Mouse (Mus musculus): Measurements from ENCODE around the gene Slc16a14. TPM values are rescaled to one million over a fixed set of nuclear protein-coding genes. Genes with fewer than 3 reads are reported as not detected.
A peak's percentile ranks its signal among the peaks of the same experiment; 100 is the strongest.

The Slc16a14 gene
- polyA plus RNA-seq, 1 experiment from 2014 or later: 20.6 TPM

DNA sequence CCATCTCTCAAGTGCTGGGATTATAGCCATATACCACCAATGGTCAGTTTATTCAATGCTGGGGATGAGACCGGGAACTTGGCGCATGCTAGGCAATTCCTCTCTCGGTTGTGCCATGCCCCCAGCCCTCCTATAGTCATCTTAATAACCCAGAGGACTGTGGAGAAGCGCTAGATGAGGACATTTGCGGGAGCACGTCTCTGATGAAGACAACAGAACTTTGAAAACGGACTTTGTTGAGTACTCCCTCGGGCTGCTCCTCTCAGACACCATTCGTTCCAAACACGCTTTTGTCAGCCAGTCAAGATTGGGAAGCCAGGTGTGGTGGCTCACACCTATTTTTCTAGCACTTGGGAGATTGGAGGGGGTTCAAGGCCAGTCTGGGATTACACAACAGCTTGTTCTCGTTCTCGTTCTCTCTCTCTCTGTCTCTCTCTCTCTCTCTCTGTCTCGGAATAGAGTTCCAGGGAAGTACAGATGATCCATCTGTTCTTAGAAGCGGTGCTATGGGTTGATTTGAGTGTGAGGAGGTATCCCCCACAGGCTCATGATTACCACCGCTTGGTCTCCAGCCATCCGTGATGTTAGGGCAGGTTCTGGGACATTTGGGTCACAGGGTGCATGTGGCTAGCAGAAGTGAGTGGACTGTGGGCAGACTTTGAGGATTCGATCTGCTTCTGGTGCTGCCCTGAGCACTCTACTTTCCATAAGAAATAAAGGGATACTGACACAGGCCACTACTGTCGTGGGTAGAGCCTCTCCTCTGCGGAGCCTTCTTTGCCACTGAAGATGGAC is 2.0 kb upstream of the Slc16a14 start:
- no peak overlapping the region for H3K4me3 ChIP-seq (replicated peaks)
- H3K9me3 ChIP-seq: no peaks in the 10 kb centered on the region
- no peak overlapping the region for H3K9ac ChIP-seq (replicated peaks)
- H3K27me3 ChIP-seq: no peaks in the 10 kb centered on the region
- no peak for ATAC-seq
- WGBS: 88% methylated on average over 19 of the region's 19 CpGs
- no peak overlapping the region for H3K27ac ChIP-seq
- H3K4me2 ChIP-seq (replicated peaks): no peak overlapping the region
- H3K4me1 ChIP-seq (replicated peaks): peaks cover 17% of the 10 kb centered on the region
- H3K36me3 ChIP-seq: no peaks in the 10 kb centered on the region

GRCm38 (mm10) chr1:84935668-84936067 is 734 bp upstream of the Slc16a14 start:
- 78% methylated on average over 9 of the region's 9 CpGs for WGBS
- Histone ChIP-seq H3K4me3 (replicated peaks) (peak overlapping the region; percentile 74), H3K9ac (replicated peaks) (peak overlapping the region; percentile 93; the same call in 1 of the 2 replicates), H3K27me3 (no peaks in the 10 kb centered on the region), H3K4me2 (replicated peaks) (peak overlapping the region; percentile 69), H3K4me1 (replicated peaks) (peaks cover 17% of the 10 kb centered on the region), H3K27ac (no peak overlapping the region), H3K36me3 (no peaks in the 10 kb centered on the region), H3K9me3 (no peaks in the 10 kb centered on the region)
- ATAC-seq: no peak

DNA sequence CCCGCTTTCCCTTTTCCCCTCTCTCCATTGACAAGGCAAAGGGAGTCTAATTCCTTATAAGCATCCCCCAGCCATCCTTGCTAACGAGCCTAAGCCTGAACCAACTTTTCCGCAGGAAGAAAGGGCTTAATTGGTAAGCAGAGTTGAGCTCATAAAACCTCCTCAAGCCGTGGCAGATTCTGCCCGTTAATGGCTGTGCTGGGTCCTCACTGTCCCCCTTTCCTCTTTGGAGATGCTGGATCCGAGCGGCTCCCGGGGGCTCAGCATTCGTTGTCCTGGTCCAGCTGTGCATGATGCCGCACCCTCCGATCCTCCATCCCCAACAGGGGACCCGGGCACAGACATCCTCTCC is 807 bp downstream of the Slc16a14 start:
- peaks cover 17% of the 10 kb centered on the region for H3K4me1 ChIP-seq (replicated peaks)
- peak overlapping the region; percentile 96 for H3K27ac ChIP-seq
- WGBS: 1% methylated on average over 12 of the region's 12 CpGs
- H3K36me3 ChIP-seq: peaks cover 2% of the 10 kb centered on the region
- H3K9ac ChIP-seq (replicated peaks): peak overlapping the region; percentile 93
- peak; percentile 16; the same call in 1 of the 2 replicates for ATAC-seq
- no peaks in the 10 kb centered on the region for H3K27me3 ChIP-seq
- H3K4me2 ChIP-seq (replicated peaks): peak overlapping the region; percentile 69
- H3K9me3 ChIP-seq: no peaks in the 10 kb centered on the region
- H3K4me3 ChIP-seq (replicated peaks): peak overlapping the region; percentile 74

- H3K36me3 ChIP-seq: peaks cover 7% of the 10 kb centered on the region
- peak overlapping the region; percentile 69 for H3K4me2 ChIP-seq (replicated peaks)
- no peaks in the 10 kb centered on the region for H3K9me3 ChIP-seq
- peak; percentile 13 for ATAC-seq
- peaks cover 17% of the 10 kb centered on the region for H3K4me1 ChIP-seq (replicated peaks)
- peak overlapping the region; percentile 74 for H3K4me3 ChIP-seq (replicated peaks)
- peak overlapping the region; percentile 93 for H3K9ac ChIP-seq (replicated peaks)
- peak overlapping the region; percentile 96 for H3K27ac ChIP-seq
- no peaks in the 10 kb centered on the region for H3K27me3 ChIP-seq
- WGBS: 9% methylated on average over 22 of the region's 22 CpGs
Observed at GRCm38 (mm10) chr1:84933472-84934150, 1.3 kb downstream of the Slc16a14 start.

DNA sequence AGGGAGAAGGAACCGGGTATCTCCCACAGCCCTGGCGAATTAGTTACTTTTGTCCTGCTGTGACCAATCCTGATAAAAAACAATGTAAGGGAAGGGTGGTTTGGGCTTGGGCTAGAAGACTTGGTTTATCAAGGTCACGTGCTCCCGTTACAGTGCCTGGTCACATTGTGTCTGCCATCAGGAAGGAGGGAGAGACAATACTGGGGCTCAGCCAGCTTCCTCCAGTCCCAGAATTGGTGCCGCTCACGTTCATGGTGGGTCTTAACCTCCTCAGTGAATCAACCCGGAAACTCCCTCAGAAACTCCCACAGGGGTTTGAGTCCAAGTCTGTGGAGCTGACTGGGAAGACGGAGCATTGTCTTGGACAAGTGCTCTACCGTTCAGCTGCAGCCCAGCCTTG is 9.3 kb downstream of the Slc16a14 start:
- H3K4me1 ChIP-seq (replicated peaks): no peaks in the 10 kb centered on the region
- WGBS: 77% methylated on average over 9 of the region's 9 CpGs

DNA sequence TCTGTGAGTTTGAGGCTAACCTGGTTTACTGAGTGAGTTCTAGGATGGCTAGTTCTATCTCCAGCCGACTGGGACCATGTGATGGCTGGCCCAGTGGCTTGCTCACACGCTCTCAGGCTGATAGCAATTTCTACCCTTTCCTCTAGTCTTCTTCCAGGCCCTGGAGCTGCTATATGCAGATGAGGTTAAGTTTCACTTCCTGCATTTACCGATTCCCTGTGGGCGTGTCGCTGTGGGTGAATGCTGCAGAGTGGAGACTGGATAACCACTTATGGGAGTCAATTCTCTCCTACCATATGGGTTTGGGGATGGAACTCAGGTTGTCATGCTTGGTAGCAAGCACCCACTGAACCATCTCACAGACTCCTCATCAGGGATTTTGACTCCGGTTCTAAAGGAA is 10.8 kb downstream of the Slc16a14 start:
- no peaks in the 10 kb centered on the region for H3K27me3 ChIP-seq
- no peaks in the 10 kb centered on the region for H3K9me3 ChIP-seq
- peaks cover 41% of the 10 kb centered on the region for H3K36me3 ChIP-seq
- no peak for ATAC-seq
- H3K27ac ChIP-seq: no peak overlapping the region
- H3K4me3 ChIP-seq (replicated peaks): no peak overlapping the region
- no peak overlapping the region for H3K9ac ChIP-seq (replicated peaks)
- H3K4me1 ChIP-seq (replicated peaks): no peaks in the 10 kb centered on the region
- H3K4me2 ChIP-seq (replicated peaks): no peak overlapping the region
- 81% methylated on average over 6 of the region's 6 CpGs for WGBS

More for the DNA sequence above, 9.3 kb downstream of the Slc16a14 start:
- H3K4me2 ChIP-seq (replicated peaks): no peak overlapping the region
- no peak overlapping the region for H3K4me3 ChIP-seq (replicated peaks)
- ATAC-seq: no peak
- H3K27ac ChIP-seq: no peak overlapping the region
- no peaks in the 10 kb centered on the region for H3K27me3 ChIP-seq
- H3K9ac ChIP-seq (replicated peaks): no peak overlapping the region
- H3K36me3 ChIP-seq: peaks cover 37% of the 10 kb centered on the region
- H3K9me3 ChIP-seq: no peaks in the 10 kb centered on the region

DNA sequence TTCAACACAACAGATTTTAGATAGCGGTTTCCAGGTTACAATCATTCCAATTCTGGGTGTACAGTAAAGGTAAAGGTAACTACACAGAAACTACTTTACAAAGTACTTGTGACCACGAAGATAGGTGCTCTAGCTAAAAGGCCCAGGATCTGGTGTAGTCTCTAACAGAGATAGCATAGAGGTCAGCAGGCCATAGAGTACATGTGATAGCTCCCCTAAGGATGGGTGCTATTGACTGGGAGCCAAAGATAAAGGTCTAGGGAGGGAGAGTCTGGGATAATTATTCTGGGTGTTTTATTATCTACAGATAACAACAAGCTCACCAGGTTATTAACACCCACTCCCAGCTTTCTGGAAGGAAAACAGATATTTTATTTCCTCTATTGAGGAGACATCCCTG is 11.5 kb downstream of the Slc16a14 start:
- H3K9ac ChIP-seq (replicated peaks): no peak overlapping the region
- no peak for ATAC-seq
- no peaks in the 10 kb centered on the region for H3K4me1 ChIP-seq (replicated peaks)
- H3K4me3 ChIP-seq (replicated peaks): no peak overlapping the region
- H3K36me3 ChIP-seq: peaks cover 42% of the 10 kb centered on the region
- no peak overlapping the region for H3K4me2 ChIP-seq (replicated peaks)
- no peak overlapping the region for H3K27ac ChIP-seq
- H3K9me3 ChIP-seq: no peaks in the 10 kb centered on the region
- no peaks in the 10 kb centered on the region for H3K27me3 ChIP-seq
- WGBS: 93% methylated on average over 2 of the region's 2 CpGs

GRCm38 (mm10) chr1:84918865-84919264 is 16.1 kb downstream of the Slc16a14 start:
- Histone ChIP-seq H3K4me3 (replicated peaks) (no peak overlapping the region), H3K27ac (no peak overlapping the region), H3K36me3 (peaks cover 31% of the 10 kb centered on the region), H3K9ac (replicated peaks) (no peak overlapping the region), H3K9me3 (no peaks in the 10 kb centered on the region), H3K27me3 (no peaks in the 10 kb centered on the region), H3K4me2 (replicated peaks) (no peak overlapping the region), H3K4me1 (replicated peaks) (no peaks in the 10 kb centered on the region)
- 93% methylated on average over 3 of the region's 3 CpGs for WGBS
- no peak for ATAC-seq

GRCm38 (mm10) chr1:84915010-84915409 is 19.9 kb downstream of the Slc16a14 start:
- 83% methylated on average over 2 of the region's 4 CpGs for WGBS
- peaks cover 10% of the 10 kb centered on the region; the same call in 1 of the 2 replicates for H3K4me1 ChIP-seq (replicated peaks)
- no peak overlapping the region for H3K27ac ChIP-seq
- no peak overlapping the region for H3K4me3 ChIP-seq (replicated peaks)
- H3K27me3 ChIP-seq: no peaks in the 10 kb centered on the region
- no peak for ATAC-seq
- peaks cover 57% of the 10 kb centered on the region for H3K36me3 ChIP-seq
- no peak overlapping the region for H3K4me2 ChIP-seq (replicated peaks)
- H3K9me3 ChIP-seq: no peaks in the 10 kb centered on the region
- no peak overlapping the region for H3K9ac ChIP-seq (replicated peaks)

- H3K36me3 ChIP-seq: peaks cover 43% of the 10 kb centered on the region
- no peak for ATAC-seq
- 96% methylated on average over 11 of the region's 11 CpGs for WGBS
Observed at GRCm38 (mm10) chr1:84912571-84912970, 22.4 kb downstream of the Slc16a14 start.

DNA sequence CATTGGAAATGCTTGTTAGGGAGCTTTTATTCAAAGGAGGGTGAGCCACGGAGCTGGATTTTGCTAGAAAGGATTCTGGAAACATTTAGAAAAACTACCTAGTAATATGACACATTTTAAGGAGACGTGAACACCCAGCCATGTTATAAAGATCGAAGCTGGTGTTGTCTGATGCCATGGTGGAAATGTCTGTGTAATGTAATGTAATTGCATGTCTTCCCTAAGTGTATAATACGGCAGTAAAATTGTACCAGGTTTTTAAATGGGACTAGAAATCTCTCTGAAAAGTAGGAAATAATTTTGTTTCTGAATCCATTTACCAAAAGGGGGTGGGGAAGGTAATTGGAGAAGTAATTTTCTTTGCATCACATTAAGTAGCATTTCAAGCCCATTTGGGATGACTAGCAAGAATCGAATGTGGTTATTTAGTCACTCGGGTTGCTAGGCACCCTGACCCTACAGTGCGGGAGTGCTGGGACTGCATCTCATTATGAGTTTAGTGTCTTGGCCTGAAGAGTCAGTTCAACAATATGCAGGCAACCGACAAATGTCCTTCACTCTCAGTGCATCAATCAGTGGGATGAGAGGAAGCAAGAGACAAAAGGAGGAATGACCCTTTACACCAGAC is 24.6 kb downstream of the Slc16a14 start:
- 44% methylated on average over 8 of the region's 8 CpGs for WGBS
- Histone ChIP-seq H3K4me1 (replicated peaks) (peaks cover 14% of the 10 kb centered on the region; the same call in 1 of the 2 replicates), H3K9ac (replicated peaks) (no peak overlapping the region), H3K9me3 (no peaks in the 10 kb centered on the region), H3K36me3 (peaks cover 45% of the 10 kb centered on the region), H3K4me3 (replicated peaks) (no peak overlapping the region), H3K27me3 (no peaks in the 10 kb centered on the region), H3K27ac (peak overlapping the region; percentile 46; the same call in 1 of the 2 replicates), H3K4me2 (replicated peaks) (no peak overlapping the region)
- ATAC-seq: peak; percentile 72

More at GRCm38 (mm10) chr1:84912571-84912970, 22.4 kb downstream of the Slc16a14 start:
- H3K27ac ChIP-seq: no peak overlapping the region
- no peaks in the 10 kb centered on the region for H3K27me3 ChIP-seq
- H3K4me3 ChIP-seq (replicated peaks): no peak overlapping the region
- H3K4me1 ChIP-seq (replicated peaks): peaks cover 14% of the 10 kb centered on the region; the same call in 1 of the 2 replicates
- H3K4me2 ChIP-seq (replicated peaks): no peak overlapping the region
- no peak overlapping the region for H3K9ac ChIP-seq (replicated peaks)
- no peaks in the 10 kb centered on the region for H3K9me3 ChIP-seq

- Histone ChIP-seq H3K9me3 (no peaks in the 10 kb centered on the region), H3K4me1 (replicated peaks) (no peaks in the 10 kb centered on the region), H3K27me3 (no peaks in the 10 kb centered on the region), H3K27ac (no peak overlapping the region), H3K36me3 (peaks cover 26% of the 10 kb centered on the region), H3K4me3 (replicated peaks) (no peak overlapping the region), H3K4me2 (replicated peaks) (no peak overlapping the region), H3K9ac (replicated peaks) (no peak overlapping the region)
- WGBS: 90% methylated on average over 2 of the region's 2 CpGs
- no peak for ATAC-seq
Observed at GRCm38 (mm10) chr1:84904467-84904866, 30.5 kb downstream of the Slc16a14 start.

All from midbrain, embryonic 13.5 days (tissue).